Mouse (Mus musculus): ENCODE measurements around the gene Serp2. TPM values are rescaled to one million over a fixed set of nuclear protein-coding genes. Genes with fewer than 3 reads are reported as not detected.

Serp2 gene
- polyA plus RNA-seq, 1 experiment from 2014 or later: 9.8 TPM

GRCm38 (mm10) chr14:76592721-76593120 is 36.0 kb upstream of the Serp2 start:
- ATAC-seq (ENCODE audit: insufficient number of reproducible peaks, low FRiP score, low TSS enrichment, low read depth): no peak
- Histone ChIP-seq H3K4me1 (peaks cover 16% of the 10 kb centered on the region), H3K27ac (no peak overlapping the region), H3K9ac (no peak overlapping the region), H3K27me3 (no peaks in the 10 kb centered on the region), H3K4me2 (no peak overlapping the region), H3K9me3 (no peaks in the 10 kb centered on the region), H3K36me3 (no peaks in the 10 kb centered on the region), H3K4me3 (no peak overlapping the region)
- 88% methylated on average over 12 of the region's 12 CpGs for WGBS

DNA sequence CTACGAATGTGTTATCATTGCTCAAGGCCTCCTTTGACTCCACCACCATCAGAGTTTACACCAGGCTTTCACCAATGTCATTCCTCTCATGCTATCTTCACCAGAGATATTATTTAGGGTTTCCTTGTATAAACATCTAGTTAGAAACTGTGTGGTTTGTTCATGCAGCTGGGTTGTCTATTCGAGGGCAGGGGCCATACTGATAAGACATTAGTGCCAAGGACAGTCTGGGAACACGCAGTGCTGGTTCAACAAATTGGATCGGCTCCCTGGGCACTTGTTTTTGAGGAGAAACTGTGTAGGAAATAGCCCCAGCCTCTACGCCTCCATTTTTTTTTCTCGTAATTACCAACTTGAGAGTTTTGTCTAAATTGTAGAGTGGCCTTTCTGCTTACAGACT is 35.4 kb upstream of the Serp2 start:
- WGBS: 88% methylated on average over 6 of the region's 6 CpGs
- Histone ChIP-seq H3K4me2 (no peak overlapping the region), H3K4me1 (peaks cover 12% of the 10 kb centered on the region), H3K36me3 (no peaks in the 10 kb centered on the region), H3K27ac (no peak overlapping the region), H3K9me3 (no peaks in the 10 kb centered on the region), H3K9ac (no peak overlapping the region), H3K4me3 (no peak overlapping the region), H3K27me3 (no peaks in the 10 kb centered on the region)
- no peak for ATAC-seq (ENCODE audit: insufficient number of reproducible peaks, low FRiP score, low TSS enrichment, low read depth)

DNA sequence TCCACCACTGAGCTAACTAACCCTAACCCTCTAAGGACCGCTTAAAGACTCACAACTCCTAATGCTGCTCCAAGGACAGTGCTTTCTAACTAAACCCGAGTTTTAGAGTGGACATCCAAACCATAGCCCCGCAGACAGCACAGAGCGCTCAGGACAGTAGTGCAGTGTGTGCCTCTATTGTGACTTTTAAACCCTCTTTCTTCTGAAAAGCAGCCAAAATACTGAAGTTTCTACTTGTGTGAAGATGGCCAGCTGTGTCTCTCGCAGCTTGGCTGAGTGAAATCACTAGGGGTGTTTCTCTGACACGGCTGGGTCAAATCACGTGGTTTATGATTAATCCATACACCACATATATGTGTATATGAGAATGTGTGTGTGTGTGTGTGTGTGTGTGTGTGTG is 33.4 kb upstream of the Serp2 start:
- no peak for ATAC-seq (ENCODE audit: insufficient number of reproducible peaks, low FRiP score, low TSS enrichment, low read depth)

GRCm38 (mm10) chr14:76589671-76590070 is 33.0 kb upstream of the Serp2 start:
- H3K4me3 ChIP-seq: no peak overlapping the region
- H3K36me3 ChIP-seq: no peaks in the 10 kb centered on the region
- no peak overlapping the region for H3K27ac ChIP-seq
- no peaks in the 10 kb centered on the region for H3K9me3 ChIP-seq
- ATAC-seq (ENCODE audit: insufficient number of reproducible peaks, low FRiP score, low TSS enrichment, low read depth): no peak
- no peak overlapping the region for H3K4me2 ChIP-seq
- no peaks in the 10 kb centered on the region for H3K27me3 ChIP-seq
- peaks cover 8% of the 10 kb centered on the region for H3K4me1 ChIP-seq
- H3K9ac ChIP-seq: no peak overlapping the region
- WGBS: 67% methylated on average over 1 of the region's 1 CpGs

More for the DNA sequence above, 33.4 kb upstream of the Serp2 start:
- no peak overlapping the region for H3K4me3 ChIP-seq
- 81% methylated on average over 7 of the region's 7 CpGs for WGBS
- H3K4me1 ChIP-seq: peaks cover 12% of the 10 kb centered on the region
- H3K4me2 ChIP-seq: no peak overlapping the region
- H3K9me3 ChIP-seq: no peaks in the 10 kb centered on the region
- H3K36me3 ChIP-seq: no peaks in the 10 kb centered on the region
- H3K27me3 ChIP-seq: no peaks in the 10 kb centered on the region
- H3K27ac ChIP-seq: no peak overlapping the region
- no peak overlapping the region for H3K9ac ChIP-seq

GRCm38 (mm10) chr14:76585831-76586405 is 29.2 kb upstream of the Serp2 start:
- H3K9me3 ChIP-seq: no peaks in the 10 kb centered on the region
- no peaks in the 10 kb centered on the region for H3K27me3 ChIP-seq
- no peak for ATAC-seq (ENCODE audit: insufficient number of reproducible peaks, low FRiP score, low TSS enrichment, low read depth)
- H3K9ac ChIP-seq: no peak overlapping the region
- no peak overlapping the region for H3K27ac ChIP-seq
- H3K36me3 ChIP-seq: no peaks in the 10 kb centered on the region
- H3K4me2 ChIP-seq: no peak overlapping the region
- H3K4me1 ChIP-seq: peaks cover 5% of the 10 kb centered on the region; the same call in 1 of the 2 replicates
- H3K4me3 ChIP-seq: no peak overlapping the region
- 46% methylated on average over 13 of the region's 13 CpGs for whole genome bisulfite sequencing

- H3K27ac ChIP-seq: no peak overlapping the region
- H3K36me3 ChIP-seq: no peaks in the 10 kb centered on the region
- WGBS: 88% methylated on average over 7 of the region's 7 CpGs
- H3K4me1 ChIP-seq: peaks cover 5% of the 10 kb centered on the region; the same call in 1 of the 2 replicates
- H3K9ac ChIP-seq: no peak overlapping the region
- no peak overlapping the region for H3K4me3 ChIP-seq
- no peak overlapping the region for H3K4me2 ChIP-seq
- no peaks in the 10 kb centered on the region for H3K27me3 ChIP-seq
- ATAC-seq (ENCODE audit: insufficient number of reproducible peaks, low FRiP score, low TSS enrichment, low read depth): no peak
- no peaks in the 10 kb centered on the region for H3K9me3 ChIP-seq
These were observed 27.3 kb upstream of the Serp2 start for GRCm38 (mm10) chr14:76583985-76584384.

DNA sequence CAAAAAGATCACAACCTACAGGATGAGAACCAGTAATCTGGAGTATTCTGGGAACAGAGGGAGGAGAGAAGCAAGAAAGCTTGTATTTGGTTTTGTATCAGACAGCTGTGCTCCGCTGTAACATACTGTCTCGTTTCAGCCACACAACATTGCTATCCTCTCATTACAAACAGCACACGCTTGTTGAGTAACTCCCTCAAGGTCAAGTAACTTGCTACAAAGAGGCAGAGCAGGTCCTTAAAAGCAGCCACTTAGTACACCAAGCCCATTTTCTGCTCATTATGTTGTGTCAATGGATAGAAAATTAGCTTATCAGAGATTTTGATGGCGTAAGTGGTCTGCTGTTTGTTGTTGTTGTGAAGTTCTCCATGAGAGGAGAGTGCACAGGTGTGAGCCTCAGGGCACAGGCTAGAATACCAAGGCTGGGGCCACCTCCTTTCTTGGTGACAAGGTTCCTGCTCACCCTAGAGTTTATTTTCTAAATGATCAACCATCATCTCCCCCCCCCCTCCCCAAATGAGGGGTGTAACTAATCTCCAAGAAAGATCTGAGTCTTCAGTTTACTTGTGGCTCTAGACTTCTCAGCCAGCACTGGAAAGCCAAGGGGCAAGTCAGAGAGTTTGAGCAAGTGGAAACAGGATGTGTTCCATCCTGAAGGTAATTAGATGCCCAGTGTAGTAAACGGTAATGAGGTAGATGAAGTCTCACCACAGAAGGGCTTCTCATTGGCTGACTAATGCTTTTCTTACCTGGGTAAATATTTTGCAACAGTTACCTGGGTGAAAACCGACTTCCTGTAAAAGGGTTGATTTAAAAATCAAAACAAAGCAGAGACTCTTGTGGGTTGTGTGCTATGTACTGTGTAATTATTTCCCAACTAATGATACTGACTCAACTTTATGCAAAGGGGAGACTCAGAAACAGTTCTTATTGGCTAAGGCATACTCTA is 25.6 kb upstream of the Serp2 start:
- no peaks in the 10 kb centered on the region for H3K27me3 ChIP-seq
- H3K4me1 ChIP-seq: peaks cover 5% of the 10 kb centered on the region; the same call in 1 of the 2 replicates
- ATAC-seq (ENCODE audit: insufficient number of reproducible peaks, low FRiP score, low TSS enrichment, low read depth): no peak
- H3K4me2 ChIP-seq: no peak overlapping the region
- WGBS: 59% methylated on average over 6 of the region's 6 CpGs
- H3K9ac ChIP-seq: no peak overlapping the region
- no peak overlapping the region for H3K27ac ChIP-seq
- no peak overlapping the region for H3K4me3 ChIP-seq
- H3K36me3 ChIP-seq: no peaks in the 10 kb centered on the region
- no peaks in the 10 kb centered on the region for H3K9me3 ChIP-seq

GRCm38 (mm10) chr14:76579660-76580061 is 23.0 kb upstream of the Serp2 start:
- ATAC-seq (ENCODE audit: insufficient number of reproducible peaks, low FRiP score, low TSS enrichment, low read depth): no peak
- Histone ChIP-seq H3K4me2 (no peak overlapping the region), H3K36me3 (no peaks in the 10 kb centered on the region), H3K27me3 (no peaks in the 10 kb centered on the region), H3K27ac (no peak overlapping the region), H3K4me3 (no peak overlapping the region), H3K4me1 (no peaks in the 10 kb centered on the region), H3K9me3 (no peaks in the 10 kb centered on the region), H3K9ac (no peak overlapping the region)
- WGBS: 63% methylated on average over 2 of the region's 2 CpGs

DNA sequence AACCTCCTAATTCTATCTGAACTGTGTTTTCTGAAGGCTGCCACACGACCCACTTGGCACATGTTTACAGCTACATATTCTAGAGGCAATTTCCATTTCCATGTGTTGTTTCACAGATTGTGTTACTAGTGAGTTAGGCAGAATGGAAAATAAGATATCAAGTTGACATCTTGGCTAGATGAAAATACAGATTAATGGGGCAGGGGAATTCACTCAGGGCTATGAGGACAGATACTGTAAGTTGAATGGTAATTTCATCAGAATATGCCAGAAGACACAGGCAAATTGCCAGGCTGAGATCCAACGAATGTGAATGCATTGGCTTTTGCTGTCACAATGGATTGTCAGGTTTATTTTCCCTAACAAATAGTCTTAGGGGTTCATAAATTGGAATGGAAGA is 21.2 kb upstream of the Serp2 start:
- no peak for ATAC-seq (ENCODE audit: insufficient number of reproducible peaks, low FRiP score, low TSS enrichment, low read depth)
- 51% methylated on average over 2 of the region's 2 CpGs for WGBS
- Histone ChIP-seq H3K36me3 (no peaks in the 10 kb centered on the region), H3K27me3 (no peaks in the 10 kb centered on the region), H3K4me1 (no peaks in the 10 kb centered on the region), H3K9me3 (no peaks in the 10 kb centered on the region), H3K4me3 (no peak overlapping the region), H3K27ac (no peak overlapping the region), H3K4me2 (no peak overlapping the region), H3K9ac (no peak overlapping the region)

GRCm38 (mm10) chr14:76570292-76570691 is 13.6 kb upstream of the Serp2 start:
- no peak for ATAC-seq (ENCODE audit: insufficient number of reproducible peaks, low FRiP score, low TSS enrichment, low read depth)
- Histone ChIP-seq H3K27me3 (no peaks in the 10 kb centered on the region), H3K4me3 (no peak overlapping the region), H3K9me3 (no peaks in the 10 kb centered on the region), H3K4me1 (peaks cover 20% of the 10 kb centered on the region), H3K36me3 (no peaks in the 10 kb centered on the region), H3K27ac (peak overlapping the region; percentile 67; the same call in 1 of the 2 replicates), H3K4me2 (no peak overlapping the region), H3K9ac (no peak overlapping the region)
- WGBS: 65% methylated on average over 7 of the region's 7 CpGs

- no peak overlapping the region for H3K4me3 ChIP-seq
- H3K9me3 ChIP-seq: no peaks in the 10 kb centered on the region
- H3K4me2 ChIP-seq: no peak overlapping the region
- no peaks in the 10 kb centered on the region for H3K27me3 ChIP-seq
- H3K9ac ChIP-seq: no peak overlapping the region
- peak; percentile 81 for ATAC-seq (ENCODE audit: insufficient number of reproducible peaks, low FRiP score, low TSS enrichment, low read depth)
- WGBS: 31% methylated on average over 9 of the region's 9 CpGs
- H3K4me1 ChIP-seq: peaks cover 20% of the 10 kb centered on the region
- H3K36me3 ChIP-seq: no peaks in the 10 kb centered on the region
- H3K27ac ChIP-seq: peak overlapping the region; percentile 78
These were observed 12.7 kb upstream of the Serp2 start for GRCm38 (mm10) chr14:76569271-76569961.

DNA sequence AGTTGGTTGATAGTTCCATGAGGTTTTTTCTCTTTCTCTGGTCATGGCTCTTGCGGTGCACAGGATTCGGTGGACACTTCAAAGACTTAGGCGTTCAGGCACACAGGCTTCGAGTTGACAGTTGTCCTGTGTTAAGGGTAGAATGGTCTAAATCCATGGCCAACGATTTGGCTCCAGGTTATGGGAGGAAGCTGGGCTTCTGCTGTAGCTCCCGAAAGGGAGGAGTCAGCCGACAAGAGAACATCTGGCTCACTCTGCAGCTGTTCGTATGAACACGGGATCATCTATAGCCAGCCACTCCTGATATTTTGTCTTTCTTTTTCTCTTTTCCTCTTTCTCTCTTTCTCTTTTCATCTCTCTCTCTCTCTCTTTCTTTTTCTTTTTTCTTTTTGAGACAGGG is 11.9 kb upstream of the Serp2 start:
- peaks cover 20% of the 10 kb centered on the region for H3K4me1 ChIP-seq
- no peak for ATAC-seq (ENCODE audit: insufficient number of reproducible peaks, low FRiP score, low TSS enrichment, low read depth)
- no peaks in the 10 kb centered on the region for H3K9me3 ChIP-seq
- peak overlapping the region; percentile 78 for H3K27ac ChIP-seq
- no peaks in the 10 kb centered on the region for H3K27me3 ChIP-seq
- WGBS: 46% methylated on average over 9 of the region's 9 CpGs
- H3K4me2 ChIP-seq: no peak overlapping the region
- no peak overlapping the region for H3K9ac ChIP-seq
- no peaks in the 10 kb centered on the region for H3K36me3 ChIP-seq
- H3K4me3 ChIP-seq: no peak overlapping the region

Data from limb, embryonic 15.5 days (tissue).